Mouse (Mus musculus): ENCODE data around the gene Tenm2.

The Tenm2 gene

GRCm38 (mm10) chr11:36351752-36352151 is 884.0 kb downstream of the Tenm2 start:
- DNase-seq (ENCODE audit: low read depth, low spot score): no peak

GRCm38 (mm10) chr11:36351341-36351740 is 884.4 kb downstream of the Tenm2 start:
- no peak for DNase-seq (ENCODE audit: low read depth, low spot score)

- DNase-seq (ENCODE audit: low read depth, low spot score): no peak
Observed at GRCm38 (mm10) chr11:36350264-36350663, 885.5 kb downstream of the Tenm2 start.

GRCm38 (mm10) chr11:36349856-36350255 is 885.9 kb downstream of the Tenm2 start:
- DNase-seq (ENCODE audit: low read depth, low spot score): no peak

- no peak for DNase-seq (ENCODE audit: low read depth, low spot score)
Observed at GRCm38 (mm10) chr11:36341799-36342198, 894.0 kb downstream of the Tenm2 start.

GRCm38 (mm10) chr11:36338424-36338823 is 897.3 kb downstream of the Tenm2 start:
- DNase-seq (ENCODE audit: low read depth, low spot score): no peak

GRCm38 (mm10) chr11:36337063-36337462 is 898.7 kb downstream of the Tenm2 start:
- DNase-seq (ENCODE audit: low read depth, low spot score): no peak

- DNase-seq (ENCODE audit: low read depth, low spot score): no peak
Observed at GRCm38 (mm10) chr11:36335147-36335546, 900.6 kb downstream of the Tenm2 start.

GRCm38 (mm10) chr11:36334100-36334735 is 901.5 kb downstream of the Tenm2 start:
- DNase-seq (ENCODE audit: low read depth, low spot score): no peak

- no peak for DNase-seq (ENCODE audit: low read depth, low spot score)
Observed at GRCm38 (mm10) chr11:36332222-36332621, 903.5 kb downstream of the Tenm2 start.

- DNase-seq (ENCODE audit: low read depth, low spot score): no peak
Observed at GRCm38 (mm10) chr11:36331408-36332178, 904.2 kb downstream of the Tenm2 start.

GRCm38 (mm10) chr11:36327243-36327642 is 908.5 kb downstream of the Tenm2 start:
- no peak for DNase-seq (ENCODE audit: low read depth, low spot score)

- DNase-seq (ENCODE audit: low read depth, low spot score): no peak
Observed at GRCm38 (mm10) chr11:36309317-36309716, 926.4 kb downstream of the Tenm2 start.

- DNase-seq (ENCODE audit: low read depth, low spot score): no peak
Observed at GRCm38 (mm10) chr11:36307276-36307675, 928.5 kb downstream of the Tenm2 start.

GRCm38 (mm10) chr11:36305348-36305950 is 930.3 kb downstream of the Tenm2 start:
- no peak for DNase-seq (ENCODE audit: low read depth, low spot score)

- no peak for DNase-seq (ENCODE audit: low read depth, low spot score)
Observed at GRCm38 (mm10) chr11:36302913-36303371, 932.8 kb downstream of the Tenm2 start.

GRCm38 (mm10) chr11:36302096-36302495 is 933.7 kb downstream of the Tenm2 start:
- DNase-seq (ENCODE audit: low read depth, low spot score): no peak

- DNase-seq (ENCODE audit: low read depth, low spot score): no peak
Observed at GRCm38 (mm10) chr11:36296568-36296967, 939.2 kb downstream of the Tenm2 start.

- no peak for DNase-seq (ENCODE audit: low read depth, low spot score)
Observed at GRCm38 (mm10) chr11:36292206-36292605, 943.6 kb downstream of the Tenm2 start.

- no peak for DNase-seq (ENCODE audit: low read depth, low spot score)
Observed at GRCm38 (mm10) chr11:36286246-36286645, 949.5 kb downstream of the Tenm2 start.

- DNase-seq (ENCODE audit: low read depth, low spot score): no peak
Observed at GRCm38 (mm10) chr11:36280533-36280932, 955.2 kb downstream of the Tenm2 start.

GRCm38 (mm10) chr11:36277903-36278215 is 957.9 kb downstream of the Tenm2 start:
- no peak for DNase-seq (ENCODE audit: low read depth, low spot score)

All from ES-CJ7 (cell line).